Mouse (Mus musculus) adrenal gland, postnatal 10 days (tissue): ENCODE results near the gene 4930550C14Rik. TPM values are rescaled to one million over a fixed set of nuclear protein-coding genes. Genes with fewer than 3 reads are reported as not detected.

Experiments used
- DNase-seq: peaks from one replicate; pipeline ENCODE4 v3.0.0; 2021; ENCODE audit warnings: mixed read lengths
- long read RNA-seq, 2 experiments: library from polyadenylated mRNA; stranded (forward); transcript quantifications; one replicate each; pipeline ENCODE4 v2.0.0; 2021
- total RNA-seq, 2 experiments: library from RNA; stranded (reverse); gene quantifications; 2 replicates each; pipeline ENCODE4 v1.2.3; 2021

4930550C14Rik gene
- total RNA-seq, result 1 to 10 TPM; 1.6 to 2.0 TPM
- long read RNA-seq, experiment 1, result 0 reads
- long read RNA-seq, experiment 2, partial matches to known transcripts, result 0 of 1 reads
- long read RNA-seq, experiment 2, other reads (novel, unspliced or antisense), result 1 of 1 reads

- DNase-seq, result peak; percentile 73
These were observed at the start of gene 4930550C14Rik for GRCm38 (mm10) chr9:53402291-53402711. 4930550C14Rik (plus strand) TSS chr9:53402325.

GRCm38 (mm10) chr9:53353161-53353560 is 49.0 kb upstream of the 4930550C14Rik start:
- DNase-seq, result no peak

- DNase-seq, result no peak
These were observed 45.6 kb upstream of the 4930550C14Rik start for GRCm38 (mm10) chr9:53356219-53357155.

- DNase-seq, result no peak
These were observed 30.8 kb upstream of the 4930550C14Rik start for GRCm38 (mm10) chr9:53371339-53371738.

GRCm38 (mm10) chr9:53375907-53376306 is 26.2 kb upstream of the 4930550C14Rik start:
- DNase-seq, result peak; percentile 32

GRCm38 (mm10) chr9:53376820-53377219 is 25.3 kb upstream of the 4930550C14Rik start:
- DNase-seq, result no peak

- no peak for DNase-seq
These were observed 24.5 kb upstream of the 4930550C14Rik start for GRCm38 (mm10) chr9:53377597-53377996.

- DNase-seq, result no peak
These were observed 24.0 kb upstream of the 4930550C14Rik start for GRCm38 (mm10) chr9:53378171-53378570.

GRCm38 (mm10) chr9:53380595-53380994 is 21.5 kb upstream of the 4930550C14Rik start:
- DNase-seq, result no peak

- DNase-seq, result no peak
These were observed 21.0 kb upstream of the 4930550C14Rik start for GRCm38 (mm10) chr9:53381113-53381615.

- peak; percentile 82 for DNase-seq
These were observed 17.9 kb upstream of the 4930550C14Rik start, which contains the start of gene Kdelc2 for GRCm38 (mm10) chr9:53383951-53384866. Kdelc2 (plus strand) TSS chr9:53384025.

- peak; percentile 28 for DNase-seq
These were observed 17.3 kb upstream of the 4930550C14Rik start for GRCm38 (mm10) chr9:53384873-53385272.

- peak; percentile 46 for DNase-seq
These were observed 14.7 kb upstream of the 4930550C14Rik start for GRCm38 (mm10) chr9:53387431-53387830.

- DNase-seq, result no peak
These were observed 13.0 kb upstream of the 4930550C14Rik start for GRCm38 (mm10) chr9:53389109-53389508.

- no peak for DNase-seq
These were observed 12.0 kb upstream of the 4930550C14Rik start for GRCm38 (mm10) chr9:53390136-53390535.

GRCm38 (mm10) chr9:53397685-53398387 is 4.3 kb upstream of the 4930550C14Rik start:
- no peak for DNase-seq

- DNase-seq, result peak; percentile 78
These were observed 3.8 kb upstream of the 4930550C14Rik start for GRCm38 (mm10) chr9:53398388-53398700.

- no peak for DNase-seq
These were observed 2.6 kb upstream of the 4930550C14Rik start for GRCm38 (mm10) chr9:53399537-53399936.

GRCm38 (mm10) chr9:53400696-53401095 is 1.4 kb upstream of the 4930550C14Rik start:
- DNase-seq, result no peak

- DNase-seq, result no peak
These were observed 979 bp upstream of the 4930550C14Rik start for GRCm38 (mm10) chr9:53401146-53401545.

- no peak for DNase-seq
These were observed 866 bp downstream of the 4930550C14Rik start for GRCm38 (mm10) chr9:53402991-53403390.
